Comparison of ENCODE assay signal across 14 mouse cellular contexts in the genomic region with DNA sequence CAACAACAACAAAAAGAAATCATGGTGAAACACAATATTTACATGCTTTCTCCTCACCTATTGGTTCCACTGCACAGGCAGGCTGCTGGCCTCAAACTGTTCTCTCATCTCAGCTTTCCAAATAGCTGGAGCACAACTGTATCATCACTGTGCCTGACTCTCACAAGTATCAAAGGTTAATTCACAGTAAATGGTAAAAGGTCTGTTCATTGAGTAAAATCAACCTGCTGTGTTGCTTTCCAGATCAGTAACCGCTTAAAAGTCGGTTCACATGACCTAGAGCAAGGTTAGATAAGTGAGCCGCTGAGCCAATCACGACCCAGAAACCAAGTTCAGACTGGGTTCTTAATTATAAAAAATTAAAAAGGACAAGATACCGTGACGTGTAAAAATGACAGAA.
"Had no signal": no experiment of that assay in that cellular context is flagged by ENCODE, and none has a peak within 500 bp of the region (broad histone marks: within the 10 kb centered on the region; RNA-seq: fewer than 3 reads in every experiment).

No protein-coding gene starts in this region.

- H3K36me3 ChIP-seq: lung, embryonic 15.5 days; midbrain, embryonic 13.5 days; midbrain, embryonic 15.5 days; neural tube, embryonic 12.5 days; stomach, embryonic 15.5 days had no signal

- H3K9ac ChIP-seq: liver, postnatal 0 days; lung, embryonic 15.5 days; midbrain, embryonic 13.5 days; midbrain, embryonic 15.5 days; neural tube, embryonic 12.5 days; stomach, embryonic 15.5 days had no signal

- H3K4me3 ChIP-seq: lung, embryonic 15.5 days; megakaryocyte, embryonic 14.5 days; midbrain, embryonic 13.5 days; midbrain, embryonic 15.5 days; neural tube, embryonic 12.5 days; stomach, embryonic 15.5 days had no signal

- DNase-seq: liver, postnatal 0 days; lung, adult 2 months; lung, postnatal 14 days; right cerebral cortex, postnatal 14 days had no signal

- H3K27me3 ChIP-seq: lung, embryonic 15.5 days; neural tube, embryonic 12.5 days; stomach, embryonic 15.5 days had no signal

- H3K9me3 ChIP-seq: lung, embryonic 15.5 days; megakaryocyte, embryonic 14.5 days; midbrain, embryonic 13.5 days; midbrain, embryonic 15.5 days; neural tube, embryonic 12.5 days; stomach, embryonic 15.5 days had no signal

- ATAC-seq: liver, postnatal 0 days; lung, postnatal 0 days; midbrain, embryonic 13.5 days; midbrain, embryonic 15.5 days had no signal

- H3K4me2 ChIP-seq: lung, embryonic 15.5 days; midbrain, embryonic 11.5 days; midbrain, embryonic 13.5 days; midbrain, embryonic 15.5 days; neural tube, embryonic 12.5 days; stomach, embryonic 15.5 days had no signal

- H3K27ac ChIP-seq: lung, embryonic 15.5 days; macrophage; midbrain, embryonic 13.5 days; midbrain, embryonic 15.5 days; neural tube, embryonic 12.5 days; stomach, embryonic 15.5 days; stomach, postnatal 0 days had no signal
